Mouse (Mus musculus) intestine, embryonic 14.5 days (tissue): ENCODE results near the gene Smim13. TPM values are rescaled to one million over a fixed set of nuclear protein-coding genes. Genes with fewer than 3 reads are reported as not detected.
"Not testable (repeated sequence)": the region's sequence is repeated elsewhere in the genome, so short reads cannot be mapped to it uniquely, and the experiment has no call there.

ENCODE experiments used
- ATAC-seq: fragments of 200-750 bp; cut with Nextera tagmentation; replicated peaks from 2 replicates; pipeline ENCODE4 v1.8.0; 2017; ENCODE audit warnings: low read depth, moderate number of reproducible peaks, moderate TSS enrichment, moderate library complexity; ENCODE audit not compliant: low FRiP score, low TSS enrichment
- DNase-seq: peaks from one replicate; pipeline ENCODE4 v3.0.0-alpha.2; 2018; ENCODE audit warnings: low spot score
- H3K27ac ChIP-seq: fragments of 300-500 bp; sonication (generic); 2 replicates; pipeline ENCODE4 v1.5.1; 2014; ENCODE audit warnings: low read depth, mild to moderate bottlenecking, control low read depth
- H3K27me3 ChIP-seq: fragments of 300-500 bp; sonication (generic); replicated peaks from 2 replicates; pipeline ENCODE4 v1.6.1; 2014; ENCODE audit warnings: low read length, control low read depth; ENCODE audit not compliant: control insufficient read depth, insufficient read depth
- H3K36me3 ChIP-seq: fragments of 300-500 bp; sonication (generic); 2 replicates; pipeline ENCODE4 v1.6.1; 2014; ENCODE audit warnings: low read length, control low read depth; ENCODE audit not compliant: control insufficient read depth, insufficient read depth
- H3K4me1 ChIP-seq: fragments of 300-500 bp; sonication (generic); replicated peaks from 2 replicates; pipeline ENCODE4 v1.6.1; 2014; ENCODE audit warnings: low read length, control low read depth, mixed read lengths; ENCODE audit not compliant: control insufficient read depth, insufficient read depth
- H3K4me2 ChIP-seq: fragments of 300-500 bp; sonication (generic); 2 replicates; pipeline ENCODE4 v1.6.1; 2014; ENCODE audit warnings: low read length
- H3K4me3 ChIP-seq: fragments of 300-500 bp; sonication (generic); 2 replicates; pipeline ENCODE4 v1.5.1; 2014; ENCODE audit warnings: low read depth, low read length, control low read depth, mixed read lengths
- H3K9ac ChIP-seq: fragments of 300-500 bp; sonication (generic); 2 replicates; pipeline ENCODE4 v1.6.1; 2014; ENCODE audit warnings: mild to moderate bottlenecking, low read length
- H3K9me3 ChIP-seq: fragments of 300-500 bp; sonication (generic); 2 replicates; pipeline ENCODE4 v1.6.1; 2016; ENCODE audit warnings: low read length, control low read depth; ENCODE audit not compliant: control insufficient read depth
- WGBS: fragments of 180-500 bp; shearing (Covaris S2); extraction: QIAGEN DNeasy Blood & Tissue Kit; methylation state at CpG from one replicate; pipeline ENCODE4 v1.1.7; 2014; 5-methylcytosine and 5-hydroxymethylcytosine counted together
- polyA plus RNA-seq: library from polyadenylated mRNA; unstranded; fragments of >200 nt; fragmentation: Nextera tagmentation; extraction: Ambion mirVana; gene quantifications from 2 replicates; pipeline ENCODE4 v1.2.1, GENCODE M21; 2014

Gene Smim13
- polyA plus RNA-seq, 1 experiment from 2014 or later = 13.0 TPM

GRCm38 (mm10) chr13:41256962-41257361, 7.3 kb downstream of the Smim13 start:
- no peaks in the 10 kb centered on the region for H3K36me3 ChIP-seq
- no peak for ATAC-seq
- no peak overlapping the region for H3K4me3 ChIP-seq
- H3K27me3 ChIP-seq = no peaks in the 10 kb centered on the region
- no peak overlapping the region for H3K27ac ChIP-seq
- H3K9me3 ChIP-seq = no peaks in the 10 kb centered on the region
- DNase-seq = no peak
- H3K4me1 ChIP-seq = no peaks in the 10 kb centered on the region
- whole genome bisulfite sequencing = 88% methylated on average over 3 of the region's 3 CpGs
- no peak overlapping the region for H3K4me2 ChIP-seq
- no peak overlapping the region for H3K9ac ChIP-seq

- no peak for DNase-seq
- no peak overlapping the region for H3K27ac ChIP-seq
- ATAC-seq = no peak
- 82% methylated on average over 4 of the region's 4 CpGs for WGBS
- no peak overlapping the region for H3K4me3 ChIP-seq
- H3K27me3 ChIP-seq = no peaks in the 10 kb centered on the region
- H3K4me2 ChIP-seq = no peak overlapping the region
- no peaks in the 10 kb centered on the region for H3K4me1 ChIP-seq
- H3K9me3 ChIP-seq = no peaks in the 10 kb centered on the region
- H3K36me3 ChIP-seq = no peaks in the 10 kb centered on the region
- H3K9ac ChIP-seq = no peak overlapping the region
Measured at GRCm38 (mm10) chr13:41257851-41258250, 8.2 kb downstream of the Smim13 start.

GRCm38 (mm10) chr13:41261617-41262016, 12.0 kb downstream of the Smim13 start:
- not testable (repeated sequence) for H3K4me1 ChIP-seq, H3K9me3 ChIP-seq, H3K27ac ChIP-seq, H3K9ac ChIP-seq, H3K4me3 ChIP-seq, ATAC-seq, H3K27me3 ChIP-seq, H3K4me2 ChIP-seq, H3K36me3 ChIP-seq, DNase-seq
- 87% methylated on average over 8 of the region's 8 CpGs for WGBS

GRCm38 (mm10) chr13:41263304-41264006, 13.8 kb downstream of the Smim13 start:
- no peaks in the 10 kb centered on the region; the same call in 1 of the 2 replicates for H3K4me1 ChIP-seq
- 68% methylated on average over 5 of the region's 5 CpGs for WGBS
- H3K4me2 ChIP-seq = no peak overlapping the region
- no peaks in the 10 kb centered on the region for H3K27me3 ChIP-seq
- no peaks in the 10 kb centered on the region for H3K36me3 ChIP-seq
- no peak overlapping the region for H3K9ac ChIP-seq
- ATAC-seq = no peak
- DNase-seq = no peak
- no peak overlapping the region for H3K27ac ChIP-seq
- no peak overlapping the region for H3K4me3 ChIP-seq
- no peaks in the 10 kb centered on the region; the same call in 1 of the 2 replicates for H3K9me3 ChIP-seq

GRCm38 (mm10) chr13:41267827-41268408, 18.3 kb downstream of the Smim13 start:
- Histone ChIP-seq H3K9me3 (no peaks in the 10 kb centered on the region; the same call in 1 of the 2 replicates), H3K4me3 (no peak overlapping the region), H3K9ac (no peak overlapping the region), H3K27ac (no peak overlapping the region), H3K27me3 (no peaks in the 10 kb centered on the region), H3K4me1 (no peaks in the 10 kb centered on the region; the same call in 1 of the 2 replicates), H3K4me2 (no peak overlapping the region), H3K36me3 (peaks cover 5% of the 10 kb centered on the region; the same call in 1 of the 2 replicates)
- 37% methylated on average over 7 of the region's 7 CpGs for WGBS
- ATAC-seq (no peak), DNase-seq (no peak)

- Histone ChIP-seq H3K9me3 (no peaks in the 10 kb centered on the region), H3K4me3 (no peak within 1 kb of the TSS), H3K4me1 (no peaks in the 10 kb centered on the region), H3K9ac (no peak within 1 kb of the TSS), H3K36me3 (peaks cover 7% of the 10 kb centered on the region; the same call in 1 of the 2 replicates), H3K27ac (no peak within 1 kb of the TSS), H3K27me3 (no peaks in the 10 kb centered on the region), H3K4me2 (no peak within 1 kb of the TSS)
- no peak for DNase-seq
- ATAC-seq = no peak
- WGBS = 92% methylated on average over 10 of the region's 10 CpGs
Measured at GRCm38 (mm10) chr13:41273927-41274650, 24.4 kb downstream of the Smim13 start, which contains the start of gene Gm17364. Gene Gm17364, minus strand, starts transcription at chr13:41273977.

GRCm38 (mm10) chr13:41280696-41281095, 31.1 kb downstream of the Smim13 start:
- no peaks in the 10 kb centered on the region for H3K27me3 ChIP-seq
- no peak overlapping the region for H3K9ac ChIP-seq
- no peaks in the 10 kb centered on the region for H3K36me3 ChIP-seq
- no peak overlapping the region for H3K27ac ChIP-seq
- H3K4me1 ChIP-seq = no peaks in the 10 kb centered on the region
- no peak overlapping the region for H3K4me2 ChIP-seq
- WGBS = 68% methylated on average over 5 of the region's 5 CpGs
- DNase-seq (no peak), ATAC-seq (no peak)
- no peaks in the 10 kb centered on the region for H3K9me3 ChIP-seq
- H3K4me3 ChIP-seq = no peak overlapping the region

- Histone ChIP-seq H3K27ac (no peak overlapping the region), H3K27me3 (no peaks in the 10 kb centered on the region), H3K4me2 (no peak overlapping the region), H3K36me3 (no peaks in the 10 kb centered on the region), H3K9me3 (no peaks in the 10 kb centered on the region), H3K9ac (no peak overlapping the region), H3K4me3 (no peak overlapping the region), H3K4me1 (no peaks in the 10 kb centered on the region)
- no peak for ATAC-seq
- DNase-seq = peak; percentile 78
- 31% methylated on average over 5 of the region's 5 CpGs for WGBS
Measured at GRCm38 (mm10) chr13:41283256-41283655, 33.6 kb downstream of the Smim13 start.
